Mouse (Mus musculus) heart, adult 2 months (tissue): Measurements from ENCODE around the gene Mnat1.

Experiments
- EP300 ChIP-seq: fragments of 200-500 bp; IDR thresholded peaks from 2 replicates; pipeline ENCODE4 v1.6.1; 2011; ENCODE audit warnings: low read depth, low read length, control low read depth; ENCODE audit not compliant: insufficient read depth
- POLR2A ChIP-seq: fragments of 200-500 bp; IDR thresholded peaks from 2 replicates; pipeline ENCODE4 v1.6.1; 2011; ENCODE audit warnings: mild to moderate bottlenecking, low read depth, low read length, control low read depth; ENCODE audit not compliant: insufficient read depth

- TF ChIP-seq EP300 (no peak), POLR2A (no peak)
Measured at GRCm38 (mm10) chr12:73198451-73198850, 74.9 kb downstream of the Mnat1 start.
